Mouse (Mus musculus) spleen, adult 2 months (tissue): ENCODE measurements around the gene Maob.

ENCODE experiments used
- CTCF ChIP-seq: fragments of 200-500 bp; IDR thresholded peaks from 2 replicates; pipeline ENCODE4 v1.5.1; 2011; ENCODE audit warnings: mild to moderate bottlenecking, inconsistent platforms; ENCODE audit not compliant: insufficient read depth, insufficient read length, insufficient replicate concordance; ENCODE audit errors: extremely low read depth
- POLR2A ChIP-seq: fragments of 200-500 bp; IDR thresholded peaks from 2 replicates; pipeline ENCODE4 v1.6.1; 2011; ENCODE audit warnings: low read depth, low read length, inconsistent platforms

DNA sequence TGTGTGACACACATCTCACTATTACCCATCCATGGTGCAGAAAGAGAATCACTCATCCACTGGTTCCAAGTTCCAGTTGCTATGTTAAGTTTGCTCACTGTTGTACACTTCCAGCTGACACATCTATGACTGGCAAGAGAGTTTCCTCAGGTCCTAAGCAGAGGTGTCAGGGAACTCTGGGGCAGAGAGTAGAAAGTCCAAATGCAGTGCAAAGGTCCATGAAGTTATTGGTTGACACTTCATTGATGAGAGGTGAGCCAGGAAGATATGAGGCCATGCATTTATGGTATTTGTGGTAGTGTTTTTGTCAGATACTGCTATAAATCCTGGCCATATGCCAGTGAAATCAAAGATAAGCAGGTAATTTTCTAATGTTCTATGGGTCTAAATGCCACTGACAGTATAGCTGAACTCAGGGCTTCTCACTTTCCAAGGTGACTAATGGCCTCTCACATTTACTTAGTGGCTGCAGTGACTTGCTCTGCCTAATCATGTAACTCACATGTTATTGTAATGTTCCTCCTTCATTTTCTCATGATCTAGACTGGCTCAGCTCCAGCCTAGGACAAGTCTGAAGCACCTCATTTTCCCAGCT lies 19.4 kb upstream of the Maob start:
- TF ChIP-seq CTCF = no peak
- no peak for TF ChIP-seq POLR2A
